Mouse (Mus musculus) gastrocnemius, adult 2 months (tissue): ENCODE measurements around the gene Xbp1. TPM values are rescaled to one million over a fixed set of nuclear protein-coding genes. Genes with fewer than 3 reads are reported as not detected.
A peak's percentile ranks its signal among the peaks of the same experiment; 100 is the strongest.
"Not testable (repeated sequence)": the region's sequence is repeated elsewhere in the genome, so short reads cannot be mapped to it uniquely, and the experiment has no call there.

Source experiments
- DNase-seq: peaks from one replicate; pipeline ENCODE4 v3.0.0; 2022
- H3K27ac ChIP-seq: fragments of 200-600 bp; 2 replicates; pipeline ENCODE4 v1.8.1; 2022; ENCODE audit warnings: mild to moderate bottlenecking
- H3K4me3 ChIP-seq: fragments of 200-600 bp; 2 replicates; pipeline ENCODE4 v1.8.1; 2022; ENCODE audit warnings: mild to moderate bottlenecking, moderate library complexity
- CTCF ChIP-seq: fragments of 200-600 bp; IDR thresholded peaks from 2 replicates; pipeline ENCODE4 v1.8.1; 2022; ENCODE audit warnings: antibody characterized with exemption, mild to moderate bottlenecking, moderate library complexity
- intact Hi-C: fragments of 180-260 bp; cut with DNase I; formaldehyde crosslinking; loops from one replicate; pipeline ENCODE4 v1.15.1; 2025
- total RNA-seq, 2 experiments: library from RNA; stranded (reverse); gene quantifications; 2 replicates each; pipeline ENCODE4 v1.2.3; 2021

Gene Xbp1
- total RNA-seq, 2 experiments from 2014 or later = 64.5 to 70.5 TPM

DNA sequence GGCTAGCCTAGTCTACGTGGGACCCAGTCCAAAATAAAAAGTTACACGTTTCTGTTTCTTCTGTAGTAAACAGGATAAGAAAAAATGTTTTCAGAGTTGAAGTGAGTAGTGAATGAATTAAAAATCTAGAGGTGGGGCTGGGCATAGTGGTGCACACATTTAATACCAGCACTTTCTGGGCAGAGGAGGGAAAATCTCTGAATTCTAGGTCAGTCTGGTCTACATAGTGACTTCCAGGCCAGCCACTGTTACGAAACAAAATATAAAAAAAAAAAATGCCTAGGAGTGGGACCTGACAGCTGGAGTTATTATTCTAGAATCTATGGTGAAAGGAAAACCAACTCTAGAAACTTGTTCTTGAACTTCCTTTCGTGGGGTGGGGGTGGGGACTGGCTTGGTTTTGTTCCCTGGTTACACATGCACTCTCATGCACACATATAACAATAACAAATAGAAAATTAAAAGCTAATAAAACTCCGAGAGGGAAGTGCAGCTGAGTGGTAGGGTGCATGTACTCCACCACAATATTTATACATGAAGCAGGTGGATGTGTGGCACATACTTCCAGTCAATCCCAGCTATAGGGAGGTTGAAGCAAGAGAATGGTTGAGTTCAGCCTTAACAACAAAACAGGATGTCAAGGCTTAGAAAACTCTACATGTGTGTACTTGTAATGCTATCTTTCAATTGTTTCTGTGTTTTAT lies 22.2 kb downstream of the Xbp1 start:
- no peak for TF ChIP-seq CTCF
- Histone ChIP-seq H3K4me3 (peak overlapping the region; percentile 97), H3K27ac (peak overlapping the region; percentile 98)
- DNase-seq = no peak
- intact Hi-C loops = loop anchor here (5.0 kb wide), 1 partner anchor 55 kb away; no protein-coding TSS in a partner anchor

- no peak for DNase-seq
- TF ChIP-seq CTCF = no peak
- intact Hi-C loops = loop anchor here (5.0 kb wide), 1 partner anchor 56 kb away; no protein-coding TSS in a partner anchor
- Histone ChIP-seq H3K27ac (no peak overlapping the region), H3K4me3 (no peak overlapping the region)
Measured at GRCm38 (mm10) chr11:5543281-5543680, 22.8 kb downstream of the Xbp1 start.

- intact Hi-C loops = loop anchor here (5.0 kb wide), 1 partner anchor 57 kb away; no protein-coding TSS in a partner anchor
- H3K27ac ChIP-seq, H3K4me3 ChIP-seq, DNase-seq: not testable (repeated sequence)
Measured at GRCm38 (mm10) chr11:5544709-5545108, 24.2 kb downstream of the Xbp1 start.

DNA sequence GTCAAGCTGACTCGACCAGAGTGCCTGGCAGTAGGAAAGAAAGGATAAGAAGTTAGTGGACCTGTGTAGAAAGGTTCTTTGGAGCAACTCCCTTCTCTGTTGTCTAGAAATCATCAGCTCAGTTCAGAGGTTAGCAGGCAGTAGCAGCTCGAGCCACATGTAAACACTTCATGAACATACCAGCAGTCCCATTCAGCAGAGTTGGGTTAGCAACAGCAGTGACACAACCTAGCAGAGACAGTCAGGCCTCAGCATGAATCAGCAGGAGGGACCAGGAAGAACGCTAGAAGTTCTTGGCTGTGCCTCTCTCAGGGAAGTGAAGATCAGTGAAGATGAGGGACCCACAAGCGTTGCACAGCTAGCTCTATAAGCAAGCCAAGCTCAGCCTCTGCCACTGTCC lies 25.0 kb downstream of the Xbp1 start:
- DNase-seq = no peak
- no peak overlapping the region for H3K4me3 ChIP-seq
- no peak for TF ChIP-seq CTCF
- H3K27ac ChIP-seq = no peak overlapping the region
- intact Hi-C loops = no loop called here

DNA sequence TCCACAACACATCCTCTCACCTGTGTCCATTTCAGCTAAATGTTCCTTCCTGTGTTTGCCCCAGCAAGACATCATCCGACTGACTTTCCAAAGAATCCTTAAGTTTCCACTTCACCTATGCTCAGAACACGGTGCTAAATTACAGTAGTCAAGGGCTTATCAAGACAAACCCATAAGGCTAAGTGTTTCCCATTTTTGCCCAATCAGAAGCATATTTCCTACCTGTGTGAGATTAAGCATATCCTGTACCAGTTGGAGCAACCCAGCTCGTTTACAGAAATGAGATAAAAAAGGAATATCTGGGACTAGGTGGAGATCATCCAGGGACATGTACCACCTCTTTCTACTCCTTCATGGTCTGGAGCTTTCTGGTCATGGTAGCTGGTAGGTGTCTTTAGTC lies 26.2 kb downstream of the Xbp1 start:
- Histone ChIP-seq H3K4me3 (no peak overlapping the region), H3K27ac (no peak overlapping the region)
- TF ChIP-seq CTCF = no peak
- intact Hi-C loops = no loop called here
- no peak for DNase-seq

GRCm38 (mm10) chr11:5551430-5551829 lies 31.0 kb downstream of the Xbp1 start:
- intact Hi-C loops = no loop called here

GRCm38 (mm10) chr11:5551931-5552330 lies 31.5 kb downstream of the Xbp1 start:
- no peak for DNase-seq
- Histone ChIP-seq H3K4me3 (no peak overlapping the region), H3K27ac (no peak overlapping the region)
- no peak for TF ChIP-seq CTCF
- intact Hi-C loops = no loop called here

More at GRCm38 (mm10) chr11:5551430-5551829, 31.0 kb downstream of the Xbp1 start:
- DNase-seq = no peak
- TF ChIP-seq CTCF = no peak
- Histone ChIP-seq H3K27ac (no peak overlapping the region), H3K4me3 (no peak overlapping the region)

DNA sequence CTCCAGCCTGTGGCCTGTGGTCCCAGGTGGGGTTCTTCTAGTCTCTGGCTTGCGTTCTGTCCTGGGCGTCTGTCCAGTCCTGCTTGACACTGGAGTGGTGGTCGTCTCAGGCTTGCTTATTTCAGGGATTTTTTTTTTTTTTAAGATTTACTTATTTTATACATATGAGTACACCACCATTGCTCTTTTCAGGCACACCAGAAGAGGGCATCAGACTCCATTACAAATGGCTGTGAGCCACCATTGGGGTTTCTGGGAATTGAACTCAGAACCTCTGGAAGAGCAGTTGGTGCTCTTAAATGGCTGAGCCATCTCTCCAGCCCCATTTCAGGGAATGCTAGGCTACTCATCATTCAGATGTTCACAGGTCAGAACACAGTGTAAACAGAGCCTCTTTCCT lies 39.8 kb downstream of the Xbp1 start:
- intact Hi-C loops = no loop called here
- DNase-seq = no peak
- Histone ChIP-seq H3K27ac (no peak overlapping the region), H3K4me3 (no peak overlapping the region)
- TF ChIP-seq CTCF = peak; percentile 10; the same call in 1 of the 2 replicates

DNA sequence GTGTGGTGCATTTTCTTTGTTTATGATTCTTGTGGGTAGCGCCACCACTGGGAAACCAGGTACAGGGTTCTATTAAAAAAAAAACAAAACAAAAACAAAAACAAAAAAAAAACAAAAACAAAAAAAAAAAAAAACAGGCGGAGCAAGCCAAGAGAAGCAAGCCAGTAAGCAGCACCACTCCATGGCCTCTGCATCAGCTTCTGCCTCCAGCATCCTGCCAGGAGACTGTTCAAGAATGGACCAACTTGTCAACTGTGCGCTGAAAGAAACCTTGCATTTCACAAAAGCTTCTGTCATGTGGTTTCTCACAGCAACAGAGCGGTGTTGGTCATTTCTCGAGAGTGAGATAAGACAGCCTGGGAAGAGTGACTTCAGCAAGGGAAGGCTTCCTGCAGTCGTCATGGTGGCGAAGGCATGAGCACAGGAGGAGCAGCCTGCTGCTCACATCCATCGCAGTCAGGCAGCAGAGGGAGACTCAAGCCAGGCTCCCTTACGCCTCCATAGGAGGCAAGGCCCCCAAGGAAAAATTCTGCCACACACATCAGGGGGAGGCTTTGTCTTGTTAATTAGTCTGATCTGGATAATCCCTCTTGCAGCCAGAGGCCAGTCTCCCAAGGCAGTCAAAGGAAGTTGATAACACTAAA lies 42.3 kb downstream of the Xbp1 start:
- TF ChIP-seq CTCF = no peak
- intact Hi-C loops = no loop called here
- Histone ChIP-seq H3K27ac (no peak overlapping the region), H3K4me3 (no peak overlapping the region)
- DNase-seq = no peak

GRCm38 (mm10) chr11:5563898-5564297 lies 43.4 kb downstream of the Xbp1 start:
- intact Hi-C loops = no loop called here
- no peak overlapping the region for H3K4me3 ChIP-seq
- no peak for TF ChIP-seq CTCF
- DNase-seq = no peak
- no peak overlapping the region for H3K27ac ChIP-seq

- Histone ChIP-seq H3K4me3 (no peak overlapping the region), H3K27ac (no peak overlapping the region)
- DNase-seq = no peak
- intact Hi-C loops = no loop called here
- no peak for TF ChIP-seq CTCF
Measured at GRCm38 (mm10) chr11:5565596-5565995, 45.1 kb downstream of the Xbp1 start.

DNA sequence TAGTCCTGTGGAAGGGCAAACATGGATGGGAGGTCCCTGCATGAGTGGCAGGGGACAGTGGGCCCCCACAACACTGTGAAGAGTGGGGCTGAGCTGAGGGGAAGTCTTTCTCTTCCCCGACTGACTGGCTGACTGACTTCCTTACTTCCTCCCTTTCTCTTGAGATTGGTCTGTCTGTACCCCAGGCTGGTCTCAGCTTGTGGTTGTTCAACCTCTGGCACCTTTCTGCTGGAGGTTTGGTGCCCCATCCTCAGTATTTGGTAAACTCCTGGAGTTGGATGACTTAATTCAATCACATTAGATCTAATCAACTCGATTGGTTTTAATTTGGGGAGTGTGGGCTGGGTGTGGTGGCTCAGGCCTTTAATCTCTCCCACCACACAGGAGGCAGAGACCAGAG lies 46.0 kb downstream of the Xbp1 start:
- DNase-seq = no peak
- TF ChIP-seq CTCF = no peak
- Histone ChIP-seq H3K4me3 (no peak overlapping the region), H3K27ac (no peak overlapping the region)
- intact Hi-C loops = no loop called here

- intact Hi-C loops = no loop called here
- Histone ChIP-seq H3K27ac (no peak overlapping the region), H3K4me3 (no peak overlapping the region)
- TF ChIP-seq CTCF = no peak
- DNase-seq = no peak
Measured at GRCm38 (mm10) chr11:5567654-5568053, 47.2 kb downstream of the Xbp1 start.

GRCm38 (mm10) chr11:5568082-5568481 lies 47.6 kb downstream of the Xbp1 start:
- TF ChIP-seq CTCF = no peak
- intact Hi-C loops = no loop called here
- DNase-seq = no peak
- Histone ChIP-seq H3K4me3 (no peak overlapping the region), H3K27ac (no peak overlapping the region)
